Mouse (Mus musculus) intestine, postnatal 0 days (tissue): ENCODE measurements around the gene Suox. TPM values are rescaled to one million over a fixed set of nuclear protein-coding genes. Genes with fewer than 3 reads are reported as not detected.

ENCODE experiments used
- ATAC-seq: fragments of 200-750 bp; cut with Nextera tagmentation; 2 replicates; pipeline ENCODE4 v1.8.0; 2017; ENCODE audit warnings: mild to moderate bottlenecking, moderate TSS enrichment, moderate library complexity
- H3K27ac ChIP-seq: fragments of 300-500 bp; sonication (generic); 2 replicates; pipeline ENCODE4 v1.5.1; 2014; ENCODE audit warnings: mild to moderate bottlenecking, low read depth, low read length, moderate library complexity
- H3K27me3 ChIP-seq: fragments of 300-500 bp; sonication (generic); replicated peaks from 2 replicates; pipeline ENCODE4 v1.6.1; 2014; ENCODE audit warnings: low read length, mixed read lengths; ENCODE audit not compliant: control insufficient read depth, insufficient read depth
- H3K36me3 ChIP-seq: fragments of 300-500 bp; sonication (generic); 2 replicates; pipeline ENCODE4 v1.6.1; 2014; ENCODE audit warnings: mild to moderate bottlenecking, moderate library complexity; ENCODE audit not compliant: control insufficient read depth, insufficient read depth
- H3K4me1 ChIP-seq: fragments of 300-500 bp; sonication (generic); replicated peaks from 2 replicates; pipeline ENCODE4 v1.6.1; 2014; ENCODE audit warnings: antibody characterized with exemption, low read length, mixed read lengths; ENCODE audit not compliant: control insufficient read depth, insufficient read depth
- H3K4me2 ChIP-seq: fragments of 300-500 bp; sonication (generic); replicated peaks from 2 replicates; pipeline ENCODE4 v1.6.1; 2014; ENCODE audit warnings: low read depth, mild to moderate bottlenecking, moderate library complexity
- H3K4me3 ChIP-seq: fragments of 300-500 bp; sonication (generic); 2 replicates; pipeline ENCODE4 v1.5.1; 2014; ENCODE audit warnings: low read depth, low read length
- H3K9ac ChIP-seq: fragments of 300-500 bp; sonication (generic); 2 replicates; pipeline ENCODE4 v1.6.1; 2014; ENCODE audit warnings: mild to moderate bottlenecking, low read depth, low read length
- H3K9me3 ChIP-seq: fragments of 300-500 bp; sonication (generic); 2 replicates; pipeline ENCODE4 v1.6.1; 2016; ENCODE audit warnings: mixed run types; ENCODE audit not compliant: control insufficient read depth
- CTCF ChIP-seq: sonication (generic); IDR thresholded peaks from 2 replicates; pipeline ENCODE4 v1.5.1; 2016; ENCODE audit warnings: low read depth, mild to moderate bottlenecking, control low read depth, antibody characterized with exemption, moderate library complexity
- WGBS: fragments of 180-500 bp; shearing (Covaris S2); extraction: QIAGEN DNeasy Blood & Tissue Kit; methylation state at CpG from one replicate; pipeline ENCODE4 v1.1.7; 2014; 5-methylcytosine and 5-hydroxymethylcytosine counted together
- polyA plus RNA-seq: library from polyadenylated mRNA; unstranded; fragments of >200 nt; fragmentation: Nextera tagmentation; extraction: Ambion mirVana; gene quantifications from 2 replicates; pipeline ENCODE4 v1.2.1, GENCODE M21; 2015

The Suox gene
- polyA plus RNA-seq, 1 experiment from 2014 or later, result 5.1 TPM

GRCm38 (mm10) chr10:128657844-128658243 is 16.0 kb downstream of the Suox start:
- ATAC-seq, result no peak
- TF ChIP-seq CTCF, result no peak
- no peaks in the 10 kb centered on the region for H3K9me3 ChIP-seq
- no peaks in the 10 kb centered on the region for H3K36me3 ChIP-seq
- H3K4me3 ChIP-seq, result no peak overlapping the region
- WGBS, result 63% methylated on average over 9 of the region's 9 CpGs
- H3K9ac ChIP-seq, result no peak overlapping the region
- H3K27me3 ChIP-seq, result no peaks in the 10 kb centered on the region
- H3K4me1 ChIP-seq, result no peaks in the 10 kb centered on the region
- H3K4me2 ChIP-seq, result no peak overlapping the region
- H3K27ac ChIP-seq, result no peak overlapping the region

GRCm38 (mm10) chr10:128656731-128657130 is 17.1 kb downstream of the Suox start:
- Histone ChIP-seq H3K4me2 (no peak overlapping the region), H3K27ac (no peak overlapping the region), H3K36me3 (no peaks in the 10 kb centered on the region), H3K4me1 (no peaks in the 10 kb centered on the region), H3K4me3 (no peak overlapping the region), H3K27me3 (no peaks in the 10 kb centered on the region), H3K9ac (no peak overlapping the region), H3K9me3 (no peaks in the 10 kb centered on the region)
- no peak for ATAC-seq
- TF ChIP-seq CTCF, result no peak
- 47% methylated on average over 1 of the region's 1 CpGs for WGBS

GRCm38 (mm10) chr10:128655254-128655653 is 18.6 kb downstream of the Suox start:
- ATAC-seq, result no peak
- Histone ChIP-seq H3K36me3 (no peaks in the 10 kb centered on the region), H3K9me3 (no peaks in the 10 kb centered on the region), H3K27ac (no peak overlapping the region), H3K4me1 (no peaks in the 10 kb centered on the region), H3K27me3 (no peaks in the 10 kb centered on the region), H3K4me3 (no peak overlapping the region), H3K4me2 (no peak overlapping the region), H3K9ac (no peak overlapping the region)
- TF ChIP-seq CTCF, result no peak
- WGBS, result 42% methylated on average over 3 of the region's 3 CpGs

- Histone ChIP-seq H3K27ac (no peak overlapping the region), H3K27me3 (no peaks in the 10 kb centered on the region), H3K4me1 (no peaks in the 10 kb centered on the region), H3K9ac (no peak overlapping the region), H3K4me3 (no peak overlapping the region), H3K36me3 (no peaks in the 10 kb centered on the region), H3K4me2 (no peak overlapping the region), H3K9me3 (no peaks in the 10 kb centered on the region)
- TF ChIP-seq CTCF, result no peak
- ATAC-seq, result no peak
- 74% methylated on average over 4 of the region's 4 CpGs for WGBS
These were observed 20.0 kb downstream of the Suox start for GRCm38 (mm10) chr10:128653866-128654265.

GRCm38 (mm10) chr10:128646139-128647089 is 27.5 kb downstream of the Suox start:
- H3K9me3 ChIP-seq, result no peaks in the 10 kb centered on the region
- no peaks in the 10 kb centered on the region for H3K27me3 ChIP-seq
- no peaks in the 10 kb centered on the region for H3K36me3 ChIP-seq
- peak overlapping the region; percentile 41 for H3K4me3 ChIP-seq
- 12% methylated on average over 12 of the region's 13 CpGs for WGBS
- H3K9ac ChIP-seq, result no peak overlapping the region
- H3K27ac ChIP-seq, result no peak overlapping the region
- TF ChIP-seq CTCF, result no peak
- peak overlapping the region; percentile 79 for H3K4me2 ChIP-seq
- H3K4me1 ChIP-seq, result 0 out of 2 replicates have a peak, but pooled peaks cover 4% of the 10 kb centered on the region
- peak; percentile 56 for ATAC-seq

GRCm38 (mm10) chr10:128645111-128646011 is 28.5 kb downstream of the Suox start, which contains the start of gene Ikzf4:
Gene Ikzf4 (minus strand): TSS chr10:128645991.
- peak; percentile 58 for ATAC-seq
- no peaks in the 10 kb centered on the region; the same call in 1 of the 2 replicates for H3K36me3 ChIP-seq
- H3K9ac ChIP-seq, result peak within 1 kb of the TSS; percentile 31; the same call in 1 of the 2 replicates
- no peak for TF ChIP-seq CTCF
- peak within 1 kb of the TSS; percentile 79 for H3K4me2 ChIP-seq
- 0 out of 2 replicates have a peak, but pooled peaks cover 4% of the 10 kb centered on the region for H3K4me1 ChIP-seq
- no peaks in the 10 kb centered on the region for H3K9me3 ChIP-seq
- no peak within 1 kb of the TSS for H3K27ac ChIP-seq
- no peaks in the 10 kb centered on the region for H3K27me3 ChIP-seq
- peak within 1 kb of the TSS; percentile 41 for H3K4me3 ChIP-seq
- 11% methylated on average over 34 of the region's 36 CpGs for WGBS
